In genomic region chr2:30393370-30393656, GRCm38 (mm10) we compare ENCODE assay signal across 8 mouse cellular contexts. TPM values are rescaled to one million over a fixed set of nuclear protein-coding genes. Genes with fewer than 3 reads are reported as not detected.
DNase-seq lines count a peak whose midpoint lies in the region; ATAC-seq and TF ChIP-seq lines count a peak whose summit lies in the region.

No protein-coding gene starts in this region.

- no peaks in the 10 kb centered on the region for H3K27me3 ChIP-seq in kidney, embryonic 14.5 days (ENCODE audit: control insufficient read depth, insufficient read depth, low read length)
- no peaks in the 10 kb centered on the region for H3K27me3 ChIP-seq in embryonic facial prominence, embryonic 10.5 days (replicated peaks; ENCODE audit: low read depth, poor library complexity, severe bottlenecking)
- H3K27me3 ChIP-seq in hindbrain, postnatal 0 days (ENCODE audit: insufficient read depth, low read length), result no peaks in the 10 kb centered on the region
- no peaks in the 10 kb centered on the region for H3K27me3 ChIP-seq in midbrain, embryonic 16.5 days (ENCODE audit: control insufficient read depth, insufficient read depth, low read depth, low read length)

- H3K36me3 ChIP-seq in kidney, embryonic 14.5 days (ENCODE audit: control insufficient read depth, insufficient read depth, low read length), result peaks cover 24% of the 10 kb centered on the region
- peaks cover 41% of the 10 kb centered on the region for H3K36me3 ChIP-seq in embryonic facial prominence, embryonic 10.5 days (replicated peaks)
- peaks cover 16% of the 10 kb centered on the region for H3K36me3 ChIP-seq in hindbrain, postnatal 0 days (ENCODE audit: insufficient read depth, low read length)
- peaks cover 8% of the 10 kb centered on the region for H3K36me3 ChIP-seq in midbrain, embryonic 16.5 days (ENCODE audit: control insufficient read depth, insufficient read depth, low read length)

- no peak for DNase-seq in kidney, postnatal 25 days
- DNase-seq in embryonic facial prominence, embryonic 10.5 days (ENCODE audit: low spot score), result no peak
- DNase-seq in hindbrain, postnatal 0 days (ENCODE audit: low spot score), result no peak
- DNase-seq in adrenal gland, postnatal 25 days, result no peak
- no peak for DNase-seq in embryo, embryonic 10 days (ENCODE audit: low spot score)
- no peak for DNase-seq in frontal cortex, postnatal 10 days (ENCODE audit: low spot score in 2 of 2)

- 58% methylated on average over 1 of the region's 1 CpGs for WGBS in kidney, embryonic 14.5 days
- 64% methylated on average over 1 of the region's 1 CpGs for WGBS in embryonic facial prominence, embryonic 10.5 days
- 94% methylated on average over 1 of the region's 1 CpGs for WGBS in hindbrain, postnatal 0 days
- WGBS in midbrain, embryonic 16.5 days, result 86% methylated on average over 1 of the region's 1 CpGs

- peak overlapping the region; percentile 73 for H3K27ac ChIP-seq in kidney, embryonic 14.5 days (ENCODE audit: low read depth, low read length)
- peak overlapping the region; percentile 89 for H3K27ac ChIP-seq in embryonic facial prominence, embryonic 10.5 days (replicated peaks)
- peak overlapping the region; percentile 89 for H3K27ac ChIP-seq in hindbrain, postnatal 0 days
- no peak overlapping the region for H3K27ac ChIP-seq in midbrain, embryonic 16.5 days (ENCODE audit: low read length)

- no peaks in the 10 kb centered on the region for H3K9me3 ChIP-seq in kidney, embryonic 14.5 days (ENCODE audit: control insufficient read depth, low read length)
- no peaks in the 10 kb centered on the region for H3K9me3 ChIP-seq in embryonic facial prominence, embryonic 10.5 days
- no peaks in the 10 kb centered on the region for H3K9me3 ChIP-seq in hindbrain, postnatal 0 days (ENCODE audit: low read length)
- H3K9me3 ChIP-seq in midbrain, embryonic 16.5 days (replicated peaks; ENCODE audit: control insufficient read depth, low read length, poor library complexity, severe bottlenecking), result no peaks in the 10 kb centered on the region

- peaks cover 7% of the 10 kb centered on the region for H3K4me1 ChIP-seq in kidney, embryonic 14.5 days (ENCODE audit: control insufficient read depth, insufficient read depth, low read length)
- H3K4me1 ChIP-seq in embryonic facial prominence, embryonic 10.5 days, result peaks cover 42% of the 10 kb centered on the region
- 0 out of 2 replicates have a peak, but pooled peaks cover 8% of the 10 kb centered on the region for H3K4me1 ChIP-seq in hindbrain, postnatal 0 days (ENCODE audit: insufficient read depth, low read length)
- peaks cover 17% of the 10 kb centered on the region for H3K4me1 ChIP-seq in midbrain, embryonic 16.5 days (ENCODE audit: control insufficient read depth, insufficient read depth, low read length)

- peak overlapping the region; percentile 66 for H3K4me3 ChIP-seq in kidney, embryonic 14.5 days (ENCODE audit: low read length)
- H3K4me3 ChIP-seq in embryonic facial prominence, embryonic 10.5 days, result peak overlapping the region; percentile 90
- H3K4me3 ChIP-seq in hindbrain, postnatal 0 days (ENCODE audit: low read length), result peak overlapping the region; percentile 60
- H3K4me3 ChIP-seq in midbrain, embryonic 16.5 days (ENCODE audit: low read depth, low read length), result peak overlapping the region; percentile 82

- H3K9ac ChIP-seq in kidney, embryonic 14.5 days (ENCODE audit: low read depth, low read length), result peak overlapping the region; percentile 77
- H3K9ac ChIP-seq in hindbrain, postnatal 0 days (replicated peaks; ENCODE audit: low read length), result peak overlapping the region; percentile 73
- peak overlapping the region; percentile 61 for H3K9ac ChIP-seq in midbrain, embryonic 16.5 days (ENCODE audit: low read depth, low read length)

- no peak for TF ChIP-seq CTCF in hindbrain, postnatal 0 days (IDR thresholded peaks at IDR 0.05; ENCODE audit: low read depth)

- H3K4me2 ChIP-seq in kidney, embryonic 14.5 days (replicated peaks; ENCODE audit: low read depth, low read length), result peak overlapping the region; percentile 89
- H3K4me2 ChIP-seq in hindbrain, postnatal 0 days (ENCODE audit: low read depth, low read length), result peak overlapping the region; percentile 86
- H3K4me2 ChIP-seq in midbrain, embryonic 16.5 days (ENCODE audit: low read length), result peak overlapping the region; percentile 68

- no peak for ATAC-seq in kidney, embryonic 14.5 days (ENCODE audit: low FRiP score, low TSS enrichment)
- ATAC-seq in hindbrain, postnatal 0 days, result no peak
- ATAC-seq in midbrain, embryonic 16.5 days, result no peak

RNA-seq across cellular contexts. Expression of gene Dolpp1, which starts 1.3 kb away (rescaled TPM):
- 31.0 and 34.7 TPM in 2 replicates for polyA plus RNA-seq in kidney, embryonic 14.5 days (2014; fragmentation: Nextera tagmentation; extraction: Ambion mirVana)
- 46.2 and 47.9 TPM in 2 replicates for polyA plus RNA-seq in embryonic facial prominence, embryonic 10.5 days (2016; fragmentation: Nextera tagmentation; extraction: Ambion mirVana)
- total RNA-seq in hindbrain, postnatal 0 days (2014; rRNA removed), result 119 and 122 TPM in 2 replicates
- polyA plus RNA-seq in hindbrain, postnatal 0 days (2015; fragmentation: Nextera tagmentation; extraction: Ambion mirVana), result 48.2 and 49.4 TPM in 2 replicates
- 63.6 and 67.8 TPM in 2 replicates for polyA plus RNA-seq in midbrain, embryonic 16.5 days (2015; fragmentation: Nextera tagmentation; extraction: Ambion mirVana)
- total RNA-seq in adrenal gland, postnatal 25 days (2021), result 22.3 and 28.5 TPM in 2 replicates

RNA-seq across cellular contexts. Expression of gene Crat, which starts 22.3 kb away (rescaled TPM):
- polyA plus RNA-seq in kidney, embryonic 14.5 days (2014; fragmentation: Nextera tagmentation; extraction: Ambion mirVana), result 21.4 and 30.6 TPM in 2 replicates
- polyA plus RNA-seq in embryonic facial prominence, embryonic 10.5 days (2016; fragmentation: Nextera tagmentation; extraction: Ambion mirVana), result 19.9 and 20.3 TPM in 2 replicates
- total RNA-seq in hindbrain, postnatal 0 days (2014; rRNA removed), result 49.3 and 51.5 TPM in 2 replicates
- 26.0 and 27.6 TPM in 2 replicates for polyA plus RNA-seq in hindbrain, postnatal 0 days (2015; fragmentation: Nextera tagmentation; extraction: Ambion mirVana)
- 23.6 and 26.0 TPM in 2 replicates for polyA plus RNA-seq in midbrain, embryonic 16.5 days (2015; fragmentation: Nextera tagmentation; extraction: Ambion mirVana)
- total RNA-seq in adrenal gland, postnatal 25 days (2021), result 130 and 142 TPM in 2 replicates

RNA-seq across cellular contexts. Expression of gene Ptpa, which starts 22.5 kb away (rescaled TPM):
- 92.3 and 96.0 TPM in 2 replicates for polyA plus RNA-seq in kidney, embryonic 14.5 days (2014; fragmentation: Nextera tagmentation; extraction: Ambion mirVana)
- 161 and 162 TPM in 2 replicates for polyA plus RNA-seq in embryonic facial prominence, embryonic 10.5 days (2016; fragmentation: Nextera tagmentation; extraction: Ambion mirVana)
- total RNA-seq in hindbrain, postnatal 0 days (2014; rRNA removed), result 140 and 156 TPM in 2 replicates
- 133 and 138 TPM in 2 replicates for polyA plus RNA-seq in hindbrain, postnatal 0 days (2015; fragmentation: Nextera tagmentation; extraction: Ambion mirVana)
- polyA plus RNA-seq in midbrain, embryonic 16.5 days (2015; fragmentation: Nextera tagmentation; extraction: Ambion mirVana), result 146 and 156 TPM in 2 replicates
- total RNA-seq in adrenal gland, postnatal 25 days (2021), result 130 and 145 TPM in 2 replicates

RNA-seq across cellular contexts. Expression of gene Miga2, which starts 29.3 kb away (rescaled TPM):
- polyA plus RNA-seq in kidney, embryonic 14.5 days (2014; fragmentation: Nextera tagmentation; extraction: Ambion mirVana), result 14.5 and 25.0 TPM in 2 replicates
- 29.3 and 30.8 TPM in 2 replicates for polyA plus RNA-seq in embryonic facial prominence, embryonic 10.5 days (2016; fragmentation: Nextera tagmentation; extraction: Ambion mirVana)
- total RNA-seq in hindbrain, postnatal 0 days (2014; rRNA removed), result 67.6 and 79.9 TPM in 2 replicates
- polyA plus RNA-seq in hindbrain, postnatal 0 days (2015; fragmentation: Nextera tagmentation; extraction: Ambion mirVana), result 34.4 and 35.3 TPM in 2 replicates
- 32.9 and 35.0 TPM in 2 replicates for polyA plus RNA-seq in midbrain, embryonic 16.5 days (2015; fragmentation: Nextera tagmentation; extraction: Ambion mirVana)
- total RNA-seq in adrenal gland, postnatal 25 days (2021), result 65.4 and 83.5 TPM in 2 replicates

RNA-seq across cellular contexts. Expression of gene Sh3glb2, which starts 34.2 kb away (rescaled TPM):
- polyA plus RNA-seq in kidney, embryonic 14.5 days (2014; fragmentation: Nextera tagmentation; extraction: Ambion mirVana), result 69.4 and 70.9 TPM in 2 replicates
- polyA plus RNA-seq in embryonic facial prominence, embryonic 10.5 days (2016; fragmentation: Nextera tagmentation; extraction: Ambion mirVana), result 84.8 and 85.6 TPM in 2 replicates
- 397 and 410 TPM in 2 replicates for total RNA-seq in hindbrain, postnatal 0 days (2014; rRNA removed)
- 171 and 180 TPM in 2 replicates for polyA plus RNA-seq in hindbrain, postnatal 0 days (2015; fragmentation: Nextera tagmentation; extraction: Ambion mirVana)
- polyA plus RNA-seq in midbrain, embryonic 16.5 days (2015; fragmentation: Nextera tagmentation; extraction: Ambion mirVana), result 206 and 218 TPM in 2 replicates
- 90.0 and 111 TPM in 2 replicates for total RNA-seq in adrenal gland, postnatal 25 days (2021)
